Mouse (Mus musculus) myocyte (in vitro differentiated cells): Measurements from ENCODE around the gene Slc38a1.

ENCODE experiments used
- E2F4 ChIP-seq: IDR thresholded peaks from one replicate; pipeline ENCODE4 v1.6.1; 2011; ENCODE audit warnings: mild to moderate bottlenecking, control low read depth, moderate library complexity; ENCODE audit not compliant: insufficient read depth
- MAX ChIP-seq: IDR thresholded peaks from one replicate; pipeline ENCODE4 v1.6.1; 2011; ENCODE audit warnings: low read depth, mild to moderate bottlenecking, control low read depth
- MYOD1 ChIP-seq, 3 experiments: IDR thresholded peaks; one replicate each; pipeline ENCODE4 v1.6.1; 2011; ENCODE audit warnings: control low read depth in 2 of 3, low read depth in 2 of 3, mild to moderate bottlenecking in 2 of 3, moderate library complexity in 1 of 3; ENCODE audit not compliant: insufficient read length in 2 of 3, control insufficient read depth in 1 of 3
- MYOG ChIP-seq, 3 experiments: IDR thresholded peaks; one replicate each; pipeline ENCODE4 v1.6.1; 2011; ENCODE audit warnings: control low read depth in 2 of 3, low read depth in 2 of 3, mild to moderate bottlenecking in 2 of 3; ENCODE audit not compliant: insufficient read length in 2 of 3, control insufficient read depth in 1 of 3, insufficient read depth in 1 of 3
- POLR2A ChIP-seq: IDR thresholded peaks from one replicate; pipeline ENCODE4 v1.6.1; 2011; ENCODE audit warnings: low read depth, mild to moderate bottlenecking, control low read depth, moderate library complexity; ENCODE audit not compliant: insufficient read length
- POLR2AphosphoS2 ChIP-seq: IDR thresholded peaks from one replicate; pipeline ENCODE4 v1.6.1; 2011; ENCODE audit warnings: low read depth, control low read depth; ENCODE audit not compliant: insufficient read length
- REST ChIP-seq: IDR thresholded peaks from one replicate; pipeline ENCODE4 v1.6.1; 2011; ENCODE audit warnings: mild to moderate bottlenecking, control low read depth, moderate library complexity; ENCODE audit not compliant: insufficient read depth, insufficient read length
- TCF12 ChIP-seq: IDR thresholded peaks from one replicate; pipeline ENCODE4 v1.6.1; 2011; ENCODE audit warnings: mild to moderate bottlenecking, control low read depth; ENCODE audit not compliant: poor library complexity, insufficient read depth, severe bottlenecking
- TCF3 ChIP-seq: IDR thresholded peaks from one replicate; pipeline ENCODE4 v1.6.1; 2011; ENCODE audit warnings: low read depth, control low read depth; ENCODE audit not compliant: insufficient read length
- USF1 ChIP-seq: IDR thresholded peaks from one replicate; pipeline ENCODE4 v1.6.1; 2011; ENCODE audit warnings: low read depth, mild to moderate bottlenecking, control low read depth, moderate library complexity

DNA sequence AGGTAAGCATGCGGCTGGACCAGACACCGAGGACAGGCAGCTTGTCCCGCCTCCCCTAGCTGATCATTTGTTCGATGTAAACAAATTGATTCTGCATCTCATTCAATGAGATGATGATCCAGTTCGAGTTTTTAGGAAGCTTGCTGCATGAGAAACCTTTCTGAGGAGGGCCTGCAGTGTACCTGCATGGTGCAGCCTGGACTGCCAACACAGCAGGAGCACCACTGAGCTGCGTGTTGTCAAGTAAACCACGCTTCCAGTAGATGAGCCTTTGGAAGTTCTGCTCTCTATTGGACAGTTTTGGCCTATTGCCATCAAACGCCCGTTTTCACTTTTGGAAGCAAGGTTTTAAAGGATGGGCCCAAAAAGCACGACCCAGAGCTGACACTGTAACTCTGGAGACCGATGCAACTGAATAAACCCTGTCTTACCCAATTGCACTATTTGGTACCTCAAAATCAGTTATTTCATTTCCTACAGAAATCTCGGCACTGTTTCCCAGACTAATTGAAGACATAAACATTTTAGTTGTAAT is 46.1 kb upstream of the Slc38a1 start:
- no peak for TF ChIP-seq TCF3
- TF ChIP-seq POLR2A: peak; percentile 60
- no peak for TF ChIP-seq MAX
- no peak for TF ChIP-seq USF1
- TF ChIP-seq MYOD1 (IDR thresholded peaks at IDR 0.05; ENCODE audit: control insufficient read depth in 1 of 3, insufficient read length in 2 of 3, low read depth in 2 of 3): no peak
- no peak for TF ChIP-seq MYOG (IDR thresholded peaks at IDR 0.05; ENCODE audit: control insufficient read depth in 1 of 3, insufficient read depth in 1 of 3, insufficient read length in 2 of 3, low read depth in 2 of 3)
- TF ChIP-seq TCF12: no peak
- TF ChIP-seq POLR2AphosphoS2: peak; percentile 90
- no peak for TF ChIP-seq E2F4
- no peak for TF ChIP-seq REST
